Mouse (Mus musculus) gastrocnemius, adult 8-10 months (tissue): ENCODE data around the gene Pgr15l. TPM values are rescaled to one million over a fixed set of nuclear protein-coding genes. Genes with fewer than 3 reads are reported as not detected.

Experiments
- DNase-seq, 2 experiments: peaks; one replicate each; pipeline ENCODE4 v3.0.0; 2022; ENCODE audit warnings: low spot score in 2 of 2
- total RNA-seq, 4 experiments: library from RNA; stranded (reverse); gene quantifications; 2 replicates each; pipeline ENCODE4 v1.2.4; 2022

Pgr15l gene
- total RNA-seq, result not detected

DNA sequence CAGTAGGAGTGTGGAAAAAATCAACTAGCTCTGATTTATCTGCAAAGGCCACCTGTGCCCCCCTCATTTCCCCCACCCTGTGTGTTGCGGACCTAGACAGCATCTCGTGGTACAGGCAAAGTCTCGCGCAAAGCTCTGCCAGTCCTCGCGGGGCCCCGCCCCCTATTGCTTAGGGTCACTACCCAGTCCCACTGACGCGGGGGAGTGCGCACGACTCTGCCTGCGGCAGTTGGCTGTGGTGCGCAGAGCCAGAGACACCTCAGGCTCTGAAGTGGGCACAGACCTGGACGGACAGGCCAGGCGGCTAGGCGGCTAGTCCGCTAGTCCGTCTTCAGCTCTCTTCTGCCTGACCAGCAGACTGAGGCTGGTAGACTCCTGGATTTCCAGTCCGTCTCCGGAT is at the start of gene Pgr15l:
Pgr15l (plus strand) TSS at position 228 of the 400 bp plus-strand sequence.
- DNase-seq, result no peak

- DNase-seq, result no peak
These were observed 44.9 kb upstream of the Pgr15l start for GRCm38 (mm10) chrX:97027540-97027939.

DNA sequence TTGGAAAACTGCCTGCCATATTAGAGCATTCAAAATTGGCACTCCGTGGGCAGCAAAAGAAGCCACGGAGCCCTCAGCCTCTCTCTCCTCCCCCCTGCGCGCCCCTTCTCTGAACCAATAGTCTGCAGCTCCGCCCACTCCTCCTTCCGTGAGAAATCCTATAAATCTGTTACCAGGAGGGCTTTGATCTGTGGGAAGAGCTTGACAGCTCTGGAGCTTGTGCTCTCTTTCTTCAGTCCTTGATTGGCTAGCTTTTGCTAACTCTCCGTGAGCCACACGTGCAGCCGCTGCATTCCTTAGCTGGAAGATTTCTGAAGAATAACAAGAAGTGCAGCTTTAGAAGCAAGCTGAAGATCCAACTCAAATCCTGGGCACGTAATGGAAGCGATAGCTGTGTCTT is 2.6 kb upstream of the Pgr15l start:
- DNase-seq, result no peak
